Mouse (Mus musculus) forebrain, embryonic 12.5 days (tissue): Measurements from ENCODE around the gene Gm10271. TPM values are rescaled to one million over a fixed set of nuclear protein-coding genes. Genes with fewer than 3 reads are reported as not detected.

Experiments used
- ATAC-seq: fragments of 200-750 bp; cut with Nextera tagmentation; 2 replicates; pipeline ENCODE4 v1.8.0; 2017; ENCODE audit warnings: moderate TSS enrichment; ENCODE audit not compliant: low FRiP score
- H3K27ac ChIP-seq: fragments of 300-500 bp; sonication (generic); 2 replicates; pipeline ENCODE4 v1.5.1; 2016; ENCODE audit warnings: mild to moderate bottlenecking
- H3K27me3 ChIP-seq: fragments of 300-500 bp; sonication (generic); 2 replicates; pipeline ENCODE4 v1.6.1; 2016; ENCODE audit warnings: mild to moderate bottlenecking
- H3K36me3 ChIP-seq: fragments of 300-500 bp; sonication (generic); replicated peaks from 2 replicates; pipeline ENCODE4 v1.6.1; 2016; ENCODE audit warnings: mild to moderate bottlenecking
- H3K4me1 ChIP-seq: fragments of 300-500 bp; sonication (generic); 2 replicates; pipeline ENCODE4 v1.6.1; 2016
- H3K4me2 ChIP-seq: fragments of 300-500 bp; sonication (generic); 2 replicates; pipeline ENCODE4 v1.6.1; 2016; ENCODE audit warnings: mild to moderate bottlenecking, moderate library complexity
- H3K4me3 ChIP-seq: fragments of 300-500 bp; sonication (generic); replicated peaks from 2 replicates; pipeline ENCODE4 v1.5.1; 2016; ENCODE audit warnings: mild to moderate bottlenecking
- H3K9ac ChIP-seq: fragments of 300-500 bp; sonication (generic); 2 replicates; pipeline ENCODE4 v1.6.1; 2016; ENCODE audit warnings: mild to moderate bottlenecking
- H3K9me3 ChIP-seq: fragments of 300-500 bp; sonication (generic); 2 replicates; pipeline ENCODE4 v1.6.1; 2016
- WGBS: fragments of 180-500 bp; shearing (Covaris S2); methylation state at CpG from one replicate; pipeline ENCODE4 v1.1.7; 2016; 5-methylcytosine and 5-hydroxymethylcytosine counted together
- polyA plus RNA-seq: library from polyadenylated mRNA; unstranded; fragments of >200 nt; fragmentation: Nextera tagmentation; extraction: Ambion mirVana; gene quantifications from 2 replicates; pipeline ENCODE4 v1.2.1, GENCODE M21; 2016

The Gm10271 gene
- polyA plus RNA-seq = not detected in 2 replicates

- Histone ChIP-seq H3K27ac (no peak within 1 kb of the TSS), H3K27me3 (no peaks in the 10 kb centered on the region), H3K4me1 (no peaks in the 10 kb centered on the region), H3K36me3 (no peaks in the 10 kb centered on the region), H3K4me2 (no peak within 1 kb of the TSS), H3K4me3 (no peak within 1 kb of the TSS), H3K9me3 (no peaks in the 10 kb centered on the region), H3K9ac (no peak within 1 kb of the TSS)
- 96% methylated on average over 6 of the region's 6 CpGs for WGBS
- no peak for ATAC-seq
Measured at GRCm38 (mm10) chr10:116972509-116972908, at the start of gene Gm10271. Gene Gm10271 (minus strand): TSS chr10:116972609.

- 27% methylated on average over 21 of the region's 21 CpGs for WGBS
- Histone ChIP-seq H3K4me2 (no peak overlapping the region), H3K27me3 (peaks cover 25% of the 10 kb centered on the region), H3K27ac (no peak overlapping the region), H3K9me3 (no peaks in the 10 kb centered on the region), H3K9ac (peak overlapping the region; percentile 7; the same call in 1 of the 2 replicates), H3K4me3 (no peak overlapping the region), H3K4me1 (peaks cover 19% of the 10 kb centered on the region), H3K36me3 (no peaks in the 10 kb centered on the region)
- ATAC-seq = 0 out of 2 replicates have a peak, but pooled peaks have one; percentile 41
Measured at GRCm38 (mm10) chr10:117021020-117021754, 48.8 kb upstream of the Gm10271 start.

DNA sequence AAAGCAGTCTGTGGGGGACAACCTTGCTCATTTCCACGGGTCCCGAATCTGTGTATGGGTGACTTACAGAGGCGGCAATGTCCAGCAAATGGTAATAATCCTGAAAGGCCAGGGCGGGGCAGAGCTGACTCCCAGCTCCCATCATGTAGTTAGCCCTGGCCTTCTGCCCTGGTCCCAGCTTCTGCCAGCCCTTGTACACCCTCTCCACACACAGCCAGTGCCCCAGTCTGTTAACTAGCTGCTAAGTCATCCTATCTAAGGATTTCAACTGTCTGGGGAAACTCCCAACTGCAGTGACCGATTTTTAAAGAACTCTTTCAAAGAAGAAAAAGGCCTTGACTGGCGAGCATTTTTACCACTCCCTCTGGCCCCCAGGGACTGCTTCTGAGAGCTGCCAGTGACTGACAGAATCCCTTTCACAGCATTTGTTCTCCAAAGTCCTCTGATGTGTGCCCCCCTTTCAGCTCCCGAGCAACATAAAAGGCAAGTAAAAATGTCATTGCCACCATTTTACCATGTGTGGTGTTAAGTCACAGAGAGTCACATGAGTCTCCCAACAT, 46.0 kb upstream of the Gm10271 start:
- Histone ChIP-seq H3K9ac (no peak overlapping the region), H3K9me3 (no peaks in the 10 kb centered on the region), H3K27me3 (0 out of 2 replicates have a peak, but pooled peaks cover 5% of the 10 kb centered on the region), H3K36me3 (no peaks in the 10 kb centered on the region), H3K4me2 (no peak overlapping the region), H3K4me1 (peaks cover 26% of the 10 kb centered on the region), H3K4me3 (no peak overlapping the region), H3K27ac (no peak overlapping the region)
- no peak for ATAC-seq
- 50% methylated on average over 7 of the region's 7 CpGs for WGBS

DNA sequence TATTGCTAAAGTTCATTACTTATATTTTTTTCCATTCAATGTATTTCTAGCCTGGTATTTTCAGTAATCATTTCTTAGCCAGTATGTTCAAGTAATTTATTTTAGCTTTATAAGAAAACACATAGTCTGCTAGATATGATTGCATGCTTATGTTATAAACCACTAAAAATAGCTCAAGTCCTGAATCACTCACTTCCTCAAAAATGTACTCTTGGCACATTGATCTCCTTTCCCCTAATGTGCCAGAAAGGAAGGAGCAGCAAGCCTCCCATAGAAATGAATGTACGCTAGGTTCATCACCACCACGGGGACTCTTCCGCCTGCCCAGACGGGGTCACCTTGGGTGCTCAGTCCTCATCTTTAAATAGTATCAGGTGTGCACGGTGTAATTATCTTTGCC, 42.2 kb upstream of the Gm10271 start:
- no peak overlapping the region for H3K4me3 ChIP-seq
- H3K9ac ChIP-seq = no peak overlapping the region
- H3K4me2 ChIP-seq = no peak overlapping the region
- ATAC-seq = no peak
- no peaks in the 10 kb centered on the region for H3K27me3 ChIP-seq
- no peak overlapping the region for H3K27ac ChIP-seq
- WGBS = 94% methylated on average over 5 of the region's 5 CpGs
- no peaks in the 10 kb centered on the region for H3K36me3 ChIP-seq
- H3K9me3 ChIP-seq = no peaks in the 10 kb centered on the region
- H3K4me1 ChIP-seq = peaks cover 17% of the 10 kb centered on the region

DNA sequence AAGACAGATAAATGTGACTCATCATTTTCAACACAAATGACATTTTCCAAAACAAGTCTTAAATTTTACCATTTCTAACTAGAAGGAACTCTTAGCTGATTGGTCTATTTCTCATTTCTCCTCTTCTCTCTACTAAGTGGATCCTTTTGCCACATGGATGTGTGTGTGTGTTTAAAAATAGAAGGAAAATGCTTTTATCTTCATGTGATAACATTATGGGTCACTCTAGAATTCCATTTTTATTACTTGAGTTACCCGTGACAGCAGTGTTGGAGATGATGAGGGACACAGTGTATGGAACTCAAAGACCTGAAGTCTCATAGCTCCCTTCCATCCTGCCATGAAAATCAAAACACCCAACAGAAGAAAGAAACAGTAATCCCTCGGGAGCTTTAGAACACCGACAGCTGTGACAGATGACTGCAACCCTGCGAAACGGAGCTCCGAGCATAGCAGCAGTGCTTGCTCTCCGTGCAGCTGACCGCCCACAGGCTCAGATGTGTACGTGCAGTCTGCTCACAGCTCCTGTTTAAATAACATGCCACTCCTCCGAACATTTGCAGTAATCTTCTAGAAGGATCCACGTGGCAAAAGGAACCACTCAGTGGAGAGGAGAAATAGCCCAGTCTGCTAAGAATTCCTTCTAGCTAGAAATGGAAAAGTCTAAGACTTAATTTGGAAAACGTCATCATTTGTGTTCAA, 41.4 kb upstream of the Gm10271 start:
- Histone ChIP-seq H3K27ac (no peak overlapping the region), H3K4me2 (no peak overlapping the region), H3K4me1 (peaks cover 16% of the 10 kb centered on the region), H3K9me3 (no peaks in the 10 kb centered on the region), H3K27me3 (no peaks in the 10 kb centered on the region), H3K4me3 (no peak overlapping the region), H3K9ac (no peak overlapping the region), H3K36me3 (no peaks in the 10 kb centered on the region)
- ATAC-seq = peak; percentile 60; the same call in 1 of the 2 replicates
- WGBS = 41% methylated on average over 12 of the region's 12 CpGs

- Histone ChIP-seq H3K36me3 (no peaks in the 10 kb centered on the region), H3K4me3 (no peak overlapping the region), H3K9me3 (no peaks in the 10 kb centered on the region), H3K27ac (no peak overlapping the region), H3K4me1 (peaks cover 8% of the 10 kb centered on the region; the same call in 1 of the 2 replicates), H3K27me3 (no peaks in the 10 kb centered on the region), H3K9ac (no peak overlapping the region), H3K4me2 (no peak overlapping the region)
- 48% methylated on average over 8 of the region's 8 CpGs for WGBS
- no peak for ATAC-seq
Measured at GRCm38 (mm10) chr10:117011047-117011446, 38.6 kb upstream of the Gm10271 start.

GRCm38 (mm10) chr10:117009691-117010090, 37.3 kb upstream of the Gm10271 start:
- Histone ChIP-seq H3K27me3 (no peaks in the 10 kb centered on the region), H3K36me3 (no peaks in the 10 kb centered on the region), H3K9ac (no peak overlapping the region), H3K27ac (no peak overlapping the region), H3K9me3 (no peaks in the 10 kb centered on the region), H3K4me2 (no peak overlapping the region), H3K4me3 (no peak overlapping the region), H3K4me1 (peaks cover 6% of the 10 kb centered on the region; the same call in 1 of the 2 replicates)
- 89% methylated on average over 6 of the region's 6 CpGs for WGBS
- ATAC-seq = no peak

DNA sequence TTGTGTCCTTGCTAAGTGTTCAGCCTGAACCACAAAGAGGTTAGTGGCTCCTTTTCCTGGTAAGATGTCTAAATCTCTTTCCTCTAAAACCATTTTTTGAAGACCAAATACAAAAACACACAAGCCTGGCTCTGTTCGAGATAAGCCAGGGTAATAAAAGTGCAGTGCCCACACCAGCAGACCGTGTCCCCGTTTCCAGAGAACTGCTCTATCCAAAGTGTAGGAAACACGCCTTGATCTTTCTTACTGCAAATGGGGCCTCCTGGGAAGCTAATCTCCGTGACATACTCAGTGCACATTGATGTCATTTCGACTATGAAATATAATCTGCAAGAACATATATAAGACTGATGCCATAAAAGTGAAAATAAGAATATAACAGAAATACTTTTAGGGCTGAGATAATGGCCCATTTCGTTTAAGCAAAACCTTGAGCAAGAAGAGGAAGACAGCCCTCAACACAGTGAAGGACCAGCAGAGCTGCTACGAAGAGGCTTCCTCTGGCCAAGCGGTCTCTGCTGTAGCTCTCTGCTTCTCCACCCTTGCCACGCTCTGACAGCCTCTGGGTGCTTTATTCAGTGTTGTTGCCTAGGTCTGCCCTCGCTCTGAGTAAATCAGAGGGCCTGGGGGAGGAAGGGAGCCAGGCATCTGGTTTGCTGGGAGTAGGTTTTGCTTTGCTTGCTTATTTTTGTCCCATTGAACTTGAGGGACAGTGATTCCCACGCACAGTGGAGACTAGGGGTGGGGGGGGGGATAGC, 33.5 kb upstream of the Gm10271 start:
- no peak overlapping the region for H3K4me2 ChIP-seq
- no peaks in the 10 kb centered on the region for H3K4me1 ChIP-seq
- 83% methylated on average over 12 of the region's 12 CpGs for WGBS

GRCm38 (mm10) chr10:117004695-117005094, 32.3 kb upstream of the Gm10271 start:
- no peaks in the 10 kb centered on the region for H3K36me3 ChIP-seq
- 78% methylated on average over 5 of the region's 5 CpGs for WGBS
- no peak overlapping the region for H3K9ac ChIP-seq
- H3K27me3 ChIP-seq = no peaks in the 10 kb centered on the region
- H3K9me3 ChIP-seq = no peaks in the 10 kb centered on the region
- H3K4me1 ChIP-seq = no peaks in the 10 kb centered on the region
- no peak overlapping the region for H3K27ac ChIP-seq
- H3K4me2 ChIP-seq = no peak overlapping the region
- no peak for ATAC-seq
- no peak overlapping the region for H3K4me3 ChIP-seq

More for the DNA sequence above, 33.5 kb upstream of the Gm10271 start:
- no peaks in the 10 kb centered on the region for H3K36me3 ChIP-seq
- H3K27ac ChIP-seq = no peak overlapping the region
- no peak overlapping the region for H3K4me3 ChIP-seq
- ATAC-seq = no peak
- no peaks in the 10 kb centered on the region for H3K27me3 ChIP-seq
- H3K9ac ChIP-seq = no peak overlapping the region
- no peaks in the 10 kb centered on the region for H3K9me3 ChIP-seq

DNA sequence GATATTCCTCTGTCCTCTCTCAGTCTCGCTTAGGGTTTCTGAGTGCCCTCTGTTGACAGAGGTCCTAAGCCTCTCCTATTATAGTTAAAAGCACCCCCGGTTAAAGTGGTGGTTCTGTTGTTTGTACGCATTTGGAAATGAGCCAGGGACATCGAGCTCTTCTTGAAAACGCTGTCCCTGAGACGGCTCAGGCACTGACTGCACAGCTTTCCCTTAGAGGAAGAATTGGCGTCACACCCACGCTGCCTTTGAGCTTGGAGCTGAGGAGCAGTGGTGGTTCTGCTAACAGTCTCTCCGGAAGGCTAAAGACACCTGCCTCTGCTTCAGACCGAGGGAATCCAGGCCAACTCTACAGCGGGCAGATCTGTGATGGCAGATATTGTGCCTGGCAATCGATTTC, 28.6 kb upstream of the Gm10271 start:
- no peak overlapping the region for H3K27ac ChIP-seq
- H3K27me3 ChIP-seq = no peaks in the 10 kb centered on the region
- H3K9me3 ChIP-seq = no peaks in the 10 kb centered on the region
- 71% methylated on average over 12 of the region's 12 CpGs for WGBS
- no peak overlapping the region for H3K4me2 ChIP-seq
- H3K36me3 ChIP-seq = no peaks in the 10 kb centered on the region
- no peak for ATAC-seq
- H3K4me1 ChIP-seq = no peaks in the 10 kb centered on the region
- H3K4me3 ChIP-seq = no peak overlapping the region
- no peak overlapping the region for H3K9ac ChIP-seq

DNA sequence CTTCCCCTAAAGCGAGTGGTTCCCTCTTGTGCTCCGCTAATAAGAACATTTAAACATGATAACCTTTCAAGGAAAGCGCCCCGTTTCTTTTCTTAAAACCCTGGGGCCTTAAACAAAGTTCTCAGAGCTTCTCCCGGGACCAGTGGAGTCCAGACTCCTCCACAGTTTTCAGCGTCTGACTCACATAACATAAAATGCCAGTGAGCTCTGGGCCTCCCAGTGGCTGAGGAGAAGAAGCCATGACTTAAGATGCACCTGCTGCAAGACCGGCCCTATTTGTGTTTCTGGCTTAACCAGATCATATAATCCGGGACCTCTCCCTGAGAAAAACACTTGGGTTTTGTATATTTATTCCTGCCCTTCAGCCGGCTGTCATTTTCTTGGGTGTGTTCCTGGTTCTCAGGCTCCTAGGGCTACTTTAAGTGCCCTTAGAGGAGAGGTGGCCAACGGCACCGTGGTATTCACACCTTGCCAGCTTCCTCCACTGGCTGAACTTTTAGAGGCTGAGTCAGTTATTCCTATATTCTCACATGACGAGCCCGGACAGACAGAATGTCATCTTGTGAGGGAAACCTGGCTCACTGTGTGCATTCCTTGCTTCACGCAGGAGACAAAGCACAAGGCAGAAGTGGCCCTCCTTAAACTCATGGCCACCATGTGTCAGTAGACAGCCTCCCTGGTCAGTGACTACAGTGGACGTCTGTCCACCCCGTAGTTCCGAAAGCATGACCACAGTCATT, 26.5 kb upstream of the Gm10271 start:
- Histone ChIP-seq H3K4me2 (no peak overlapping the region), H3K9ac (no peak overlapping the region), H3K27ac (no peak overlapping the region), H3K4me1 (no peaks in the 10 kb centered on the region), H3K4me3 (no peak overlapping the region), H3K9me3 (no peaks in the 10 kb centered on the region), H3K27me3 (no peaks in the 10 kb centered on the region), H3K36me3 (no peaks in the 10 kb centered on the region)
- WGBS = 88% methylated on average over 17 of the region's 17 CpGs
- no peak for ATAC-seq
